Mouse (Mus musculus) retina, adult 2 months (tissue): Measurements from ENCODE around the gene Aipl1.

Experiments used
- DNase-seq: peaks from one replicate; pipeline ENCODE4 v3.0.0-alpha.2; 2012; ENCODE audit warnings: low read depth, low spot score

Gene Aipl1

GRCm38 (mm10) chr11:72050168-72050894 lies 13.0 kb upstream of the Aipl1 start:
- DNase-seq: no peak

- no peak for DNase-seq
These were observed 12.0 kb upstream of the Aipl1 start for GRCm38 (mm10) chr11:72049171-72049759.

DNA sequence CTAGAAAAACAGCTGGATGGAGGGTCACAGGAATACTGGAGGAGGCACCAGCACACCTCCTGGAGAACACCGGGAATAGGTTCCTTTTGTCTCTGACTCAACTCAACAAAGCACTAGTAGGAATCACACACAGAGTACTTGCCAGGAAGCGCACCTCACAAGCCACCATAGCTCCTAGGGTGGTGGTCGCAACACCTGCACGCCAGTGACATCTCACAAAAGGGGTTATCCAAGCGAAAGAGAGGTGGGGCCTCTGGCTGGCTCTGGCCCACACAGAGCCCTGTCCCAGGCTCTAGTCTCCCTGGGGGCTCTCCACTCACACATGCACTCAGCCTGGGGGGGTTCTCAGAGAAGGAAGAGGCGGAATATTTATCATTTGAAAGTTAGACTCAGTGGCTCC lies 11.4 kb upstream of the Aipl1 start:
- no peak for DNase-seq

DNA sequence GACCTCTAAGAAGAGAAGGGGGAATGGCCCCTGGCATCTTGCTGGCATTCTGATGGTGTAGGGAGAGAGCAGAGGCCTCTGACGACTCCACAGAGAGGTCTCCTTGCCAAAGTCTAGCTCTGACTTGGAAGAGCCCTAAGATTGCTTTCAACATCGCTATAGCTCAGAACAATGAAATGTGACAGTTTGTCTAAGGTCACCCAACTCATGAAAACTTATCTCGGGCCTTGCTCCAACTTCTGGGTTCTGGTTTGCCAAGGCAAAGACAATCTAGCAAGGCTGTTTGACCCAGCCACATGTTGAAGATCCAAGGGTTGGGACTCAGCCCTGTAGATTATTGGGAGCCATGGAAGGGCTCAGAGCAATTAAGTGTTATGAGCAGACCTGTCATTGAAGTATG lies 6.9 kb upstream of the Aipl1 start:
- DNase-seq: no peak

DNA sequence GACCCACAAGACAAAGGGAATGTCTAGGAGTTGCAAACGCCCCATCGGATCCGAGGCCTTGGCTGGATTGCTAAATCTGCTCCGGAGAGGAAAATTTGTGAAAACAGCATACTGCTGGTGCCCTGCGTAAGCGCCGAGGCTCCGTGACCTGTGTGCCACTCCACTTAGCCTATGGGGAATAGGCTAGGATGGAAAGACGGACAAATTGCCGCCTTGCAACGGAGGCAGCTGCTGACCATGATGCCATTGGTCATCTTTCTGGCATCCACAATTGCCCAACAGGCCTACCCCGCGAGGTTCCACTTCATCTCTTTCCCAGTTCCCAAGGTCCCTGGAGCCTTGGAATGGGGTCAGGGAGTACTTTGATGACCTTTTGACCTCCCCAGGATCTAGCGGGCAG lies 5.3 kb upstream of the Aipl1 start:
- no peak for DNase-seq

- no peak for DNase-seq
These were observed 4.7 kb upstream of the Aipl1 start, which contains the start of gene Pimreg for GRCm38 (mm10) chr11:72041768-72042607. Pimreg (plus strand) TSS chr11:72042032.

DNA sequence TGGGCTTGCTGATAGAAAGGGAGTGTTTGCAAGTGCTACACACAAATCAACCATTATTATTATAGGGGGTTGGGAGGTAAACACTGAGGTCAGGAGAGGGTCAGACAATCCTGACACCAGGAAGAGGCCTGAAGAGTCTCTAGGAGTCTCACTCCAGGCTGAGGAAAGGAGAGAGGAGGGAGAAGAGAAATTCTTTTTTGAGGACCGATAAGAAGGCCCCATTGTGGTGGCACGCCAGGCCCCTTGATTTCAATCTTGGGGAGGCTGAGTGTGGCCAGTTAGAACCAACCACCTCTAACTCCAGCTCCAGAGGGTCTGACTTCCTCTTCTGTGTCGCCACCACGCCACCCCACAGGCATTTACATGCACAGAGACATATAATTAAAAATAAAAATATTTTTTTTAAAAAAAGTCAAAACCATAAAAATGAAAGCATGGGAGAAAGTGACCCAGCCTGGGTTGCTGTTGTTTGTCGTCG lies 4.0 kb upstream of the Aipl1 start:
- no peak for DNase-seq

DNA sequence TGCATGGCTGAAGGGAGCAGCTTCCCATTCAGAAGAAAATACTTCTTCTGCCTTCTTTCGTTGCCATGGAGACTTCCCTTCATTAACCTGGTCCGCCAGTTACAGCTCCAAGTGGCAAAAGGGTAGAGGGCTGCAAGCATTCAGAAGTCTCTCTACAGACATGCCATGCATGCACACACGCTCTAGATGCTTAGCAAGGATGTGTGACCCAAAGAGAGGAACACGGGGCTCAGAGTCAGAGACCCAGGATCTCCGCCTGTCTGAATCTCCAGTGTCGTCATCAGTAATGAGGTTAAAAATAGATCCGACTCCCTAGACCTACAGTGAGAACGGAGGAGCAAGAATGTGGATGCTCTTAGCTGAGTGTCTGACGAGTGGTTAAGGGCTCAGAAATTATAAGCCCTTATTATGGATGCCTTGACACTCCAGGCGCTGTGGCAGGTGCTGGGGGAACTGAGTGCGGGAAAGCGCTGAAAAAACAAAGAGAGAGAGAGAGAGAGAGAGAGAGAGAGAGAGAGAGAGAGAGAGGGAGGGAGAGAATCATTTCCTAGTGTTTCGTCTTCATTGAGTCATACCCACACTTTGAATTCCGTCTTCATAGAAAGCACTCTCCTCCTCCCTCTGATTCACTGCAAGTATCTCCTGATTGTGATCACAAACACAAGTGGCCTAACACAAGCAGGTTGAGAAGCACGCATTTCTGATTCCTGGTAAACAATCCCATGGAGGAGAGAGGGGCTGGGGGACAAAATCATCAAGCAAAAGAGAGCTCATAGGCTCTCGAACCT lies 2.5 kb upstream of the Aipl1 start:
- DNase-seq: no peak

DNA sequence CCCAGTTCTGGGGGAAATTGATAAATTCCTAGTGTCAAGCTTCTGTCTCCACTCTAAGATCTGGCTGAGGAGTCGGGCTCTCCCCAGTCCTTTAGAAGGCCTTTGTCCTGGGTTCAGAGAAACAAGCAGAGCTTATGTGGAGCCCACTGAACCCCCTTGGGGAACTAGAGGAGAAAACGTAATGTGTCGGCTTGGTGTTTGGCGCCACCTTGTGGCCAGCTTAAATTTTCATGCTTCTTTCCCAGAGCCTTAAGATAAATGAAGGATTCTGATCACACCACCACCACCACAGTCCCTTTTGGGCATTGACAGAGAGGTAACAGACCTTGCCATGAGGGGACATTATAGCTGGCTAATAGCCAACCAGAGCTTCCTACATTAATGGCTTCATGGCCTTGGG lies 687 bp upstream of the Aipl1 start:
- peak; percentile 77 for DNase-seq

GRCm38 (mm10) chr11:72032589-72032988 lies 4.7 kb downstream of the Aipl1 start:
- no peak for DNase-seq

- peak; percentile 87 for DNase-seq
These were observed 5.2 kb downstream of the Aipl1 start for GRCm38 (mm10) chr11:72032091-72032490.

DNA sequence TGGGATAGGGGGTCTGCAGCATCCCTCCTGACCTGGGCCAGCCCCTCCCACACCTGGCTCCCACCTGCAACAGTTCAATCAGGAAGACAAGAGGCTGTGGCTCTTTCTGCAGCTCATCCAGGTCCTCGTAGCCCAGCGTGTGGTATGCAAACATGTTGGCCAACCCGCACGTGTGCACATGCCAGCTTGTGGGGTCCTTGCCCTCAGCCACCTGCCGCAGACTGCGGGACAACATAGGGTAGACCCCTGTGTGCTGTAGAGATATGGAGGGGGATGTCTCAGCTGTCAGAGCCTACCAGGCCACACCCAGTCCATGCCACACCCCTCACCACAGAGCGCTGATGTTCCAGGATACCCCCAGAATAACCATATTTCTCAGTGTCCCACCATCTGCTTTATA lies 6.0 kb downstream of the Aipl1 start:
- no peak for DNase-seq

GRCm38 (mm10) chr11:72029143-72029542 lies 8.2 kb downstream of the Aipl1 start:
- DNase-seq: no peak

- no peak for DNase-seq
These were observed 9.5 kb downstream of the Aipl1 start for GRCm38 (mm10) chr11:72027836-72028235.

GRCm38 (mm10) chr11:72026516-72026915 lies 10.8 kb downstream of the Aipl1 start:
- DNase-seq: no peak

- no peak for DNase-seq
These were observed 11.5 kb downstream of the Aipl1 start for GRCm38 (mm10) chr11:72025843-72026242.

- peak; percentile 80 for DNase-seq
These were observed 13.0 kb downstream of the Aipl1 start for GRCm38 (mm10) chr11:72024193-72024781.

GRCm38 (mm10) chr11:72023581-72023980 lies 13.7 kb downstream of the Aipl1 start:
- no peak for DNase-seq

GRCm38 (mm10) chr11:72022827-72023226 lies 14.5 kb downstream of the Aipl1 start:
- DNase-seq: no peak

DNA sequence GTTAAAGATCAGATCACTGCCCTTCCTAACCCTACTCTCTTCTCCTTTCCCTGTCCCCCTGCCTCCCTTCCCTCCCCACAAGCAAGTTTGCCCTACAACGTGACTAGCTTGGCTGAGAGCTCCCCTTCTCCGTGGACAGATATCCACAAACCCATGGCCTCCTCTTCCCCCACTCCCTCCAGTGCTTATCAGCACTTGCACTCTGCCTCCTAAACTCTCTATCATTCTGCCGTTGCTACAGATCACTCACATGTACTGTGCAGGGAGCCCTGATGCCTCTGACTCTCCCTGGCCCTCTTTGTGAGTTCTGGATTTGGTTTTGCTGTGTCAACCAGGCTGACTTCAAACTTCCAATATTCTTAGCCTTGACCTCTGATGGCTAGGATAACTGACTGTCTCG lies 16.3 kb downstream of the Aipl1 start:
- no peak for DNase-seq

DNA sequence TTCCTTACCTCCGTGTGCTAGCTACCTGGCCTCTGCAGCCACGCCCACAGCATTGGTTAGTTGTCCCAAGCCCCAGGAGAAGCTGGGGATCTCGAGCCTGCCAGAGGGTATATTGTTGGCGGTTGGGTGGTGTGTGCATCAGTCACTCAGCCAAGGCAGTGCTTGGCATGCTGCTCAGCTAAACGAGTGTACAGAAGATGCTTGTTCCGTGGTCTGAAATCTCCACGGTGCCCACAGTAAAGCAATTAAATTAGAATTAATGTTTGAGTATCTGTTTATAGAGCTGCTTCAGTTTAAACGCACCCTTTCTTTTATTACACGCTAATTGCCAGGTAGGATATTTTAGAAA lies 20.1 kb downstream of the Aipl1 start:
- DNase-seq: no peak
